Mouse (Mus musculus) bone marrow macrophage, adult 2 months (primary cell): ENCODE data around the gene Tbc1d5. TPM values are rescaled to one million over a fixed set of nuclear protein-coding genes. Genes with fewer than 3 reads are reported as not detected.

Experiments used
- H3K27ac ChIP-seq: 2 replicates; pipeline ENCODE4 v1.5.1; 2012; ENCODE audit warnings: low read depth, low read length; ENCODE audit not compliant: insufficient read depth
- H3K4me1 ChIP-seq: 2 replicates; pipeline ENCODE4 v1.6.1; 2012; ENCODE audit warnings: low read length; ENCODE audit not compliant: control insufficient read depth, insufficient read depth
- H3K4me3 ChIP-seq: 2 replicates; pipeline ENCODE4 v1.5.1; 2012; ENCODE audit warnings: mild to moderate bottlenecking, low read length, moderate library complexity; ENCODE audit not compliant: insufficient read depth
- CTCF ChIP-seq: IDR thresholded peaks from 2 replicates; pipeline ENCODE4 v1.5.1; 2012; ENCODE audit warnings: low read depth, mild to moderate bottlenecking, low read length, moderate library complexity
- POLR2A ChIP-seq: IDR thresholded peaks from 2 replicates; pipeline ENCODE4 v1.6.1; 2012; ENCODE audit warnings: mild to moderate bottlenecking, low read depth, low read length, borderline replicate concordance
- polyA plus RNA-seq: library from polyadenylated mRNA; stranded (reverse); fragments of >200 nt; gene quantifications from 2 replicates; pipeline ENCODE4 v1.2.4, GENCODE M21; 2012; ENCODE audit not compliant: missing spikeins, insufficient read depth, insufficient read length

The Tbc1d5 gene
- polyA plus RNA-seq, 1 experiment, result 41.9 TPM

- TF ChIP-seq CTCF (no peak), POLR2A (no peak)
- Histone ChIP-seq H3K27ac (no peak overlapping the region), H3K4me3 (no peak overlapping the region), H3K4me1 (no peaks in the 10 kb centered on the region)
These were observed 325.9 kb downstream of the Tbc1d5 start for GRCm38 (mm10) chr17:50853220-50853619.

DNA sequence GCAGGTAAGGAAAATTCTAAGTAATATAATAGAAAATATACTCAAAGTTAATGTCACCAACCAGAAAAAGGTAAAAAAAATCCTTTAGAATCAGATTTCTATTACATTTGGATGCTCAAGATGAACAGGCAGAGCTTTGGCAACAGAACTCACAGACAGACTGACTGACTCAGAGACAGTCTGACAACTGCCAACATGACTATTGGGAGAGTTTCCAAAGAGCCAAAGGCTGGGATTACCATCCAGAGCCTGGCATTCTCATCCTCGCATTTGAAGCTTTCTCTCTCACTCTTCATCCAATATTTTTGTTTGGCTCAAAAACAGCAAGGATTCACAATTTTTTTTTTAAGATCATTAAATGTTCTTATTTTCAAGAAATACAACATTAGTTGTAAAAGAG is 327.8 kb downstream of the Tbc1d5 start:
- H3K4me3 ChIP-seq, result no peak overlapping the region
- TF ChIP-seq CTCF, result no peak
- no peak for TF ChIP-seq POLR2A
- no peaks in the 10 kb centered on the region for H3K4me1 ChIP-seq

DNA sequence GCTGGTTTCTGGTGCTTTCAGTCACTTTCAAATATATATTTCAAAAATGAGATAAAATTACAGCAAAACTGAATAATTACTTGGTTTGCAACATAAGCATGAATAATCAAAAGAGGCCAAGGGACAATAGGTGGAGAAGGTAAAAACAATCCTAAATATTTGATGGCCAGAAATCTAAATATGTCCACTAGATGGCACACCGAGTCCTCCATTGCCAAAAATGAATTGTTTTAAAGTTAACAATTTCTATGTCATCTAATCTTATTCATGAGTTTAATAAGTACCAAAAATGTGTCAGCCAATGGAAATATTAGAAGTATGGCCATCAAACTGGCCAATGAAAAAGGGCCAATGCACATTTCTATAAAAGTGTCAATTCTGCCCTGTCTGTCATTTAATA is 365.1 kb downstream of the Tbc1d5 start:
- H3K27ac ChIP-seq, result no peak overlapping the region
- TF ChIP-seq CTCF (no peak), POLR2A (no peak)
- no peaks in the 10 kb centered on the region for H3K4me1 ChIP-seq
- no peak overlapping the region for H3K4me3 ChIP-seq

More for the DNA sequence above, 327.8 kb downstream of the Tbc1d5 start:
- H3K27ac ChIP-seq, result no peak overlapping the region

DNA sequence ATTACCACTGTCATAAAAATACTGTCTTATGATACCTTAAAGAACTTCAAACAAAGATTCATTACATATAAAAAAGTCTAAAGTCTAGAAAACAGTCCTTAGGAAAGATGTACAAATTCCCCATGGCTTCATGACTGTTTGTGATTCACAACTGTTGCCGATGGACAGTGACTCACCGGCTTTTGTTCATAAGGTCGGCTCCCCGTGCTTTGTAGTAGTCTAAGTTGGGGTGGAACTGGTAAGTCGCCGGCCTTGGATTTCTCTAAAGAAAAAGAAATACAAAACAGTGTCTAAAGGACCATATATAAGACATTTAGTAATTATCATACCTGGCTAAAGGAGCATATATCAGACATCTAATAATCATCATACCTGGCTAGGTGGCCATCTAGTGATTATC is 365.6 kb downstream of the Tbc1d5 start:
- no peak for TF ChIP-seq CTCF
- TF ChIP-seq POLR2A, result no peak
- no peak overlapping the region for H3K4me3 ChIP-seq
- no peaks in the 10 kb centered on the region for H3K4me1 ChIP-seq
- H3K27ac ChIP-seq, result no peak overlapping the region

GRCm38 (mm10) chr17:50805631-50806030 is 373.5 kb downstream of the Tbc1d5 start:
- Histone ChIP-seq H3K4me1 (no peaks in the 10 kb centered on the region), H3K27ac (no peak overlapping the region), H3K4me3 (no peak overlapping the region)
- TF ChIP-seq CTCF (no peak), POLR2A (no peak)

- H3K4me3 ChIP-seq, result no peak overlapping the region
- no peaks in the 10 kb centered on the region for H3K4me1 ChIP-seq
- TF ChIP-seq POLR2A, result no peak
- TF ChIP-seq CTCF, result no peak
- no peak overlapping the region for H3K27ac ChIP-seq
These were observed 375.9 kb downstream of the Tbc1d5 start for GRCm38 (mm10) chr17:50803234-50803633.

GRCm38 (mm10) chr17:50802380-50802779 is 376.8 kb downstream of the Tbc1d5 start:
- Histone ChIP-seq H3K4me3 (no peak overlapping the region), H3K27ac (no peak overlapping the region), H3K4me1 (no peaks in the 10 kb centered on the region)
- TF ChIP-seq CTCF (no peak), POLR2A (no peak)

- TF ChIP-seq CTCF (no peak), POLR2A (no peak)
- H3K4me3 ChIP-seq, result no peak overlapping the region
- peaks cover 5% of the 10 kb centered on the region for H3K4me1 ChIP-seq
These were observed 383.6 kb downstream of the Tbc1d5 start for GRCm38 (mm10) chr17:50795445-50796095.

GRCm38 (mm10) chr17:50791671-50792070 is 387.5 kb downstream of the Tbc1d5 start:
- H3K4me3 ChIP-seq, result no peak overlapping the region
- H3K27ac ChIP-seq, result no peak overlapping the region
- no peak for TF ChIP-seq CTCF
- no peak for TF ChIP-seq POLR2A
- H3K4me1 ChIP-seq, result peaks cover 8% of the 10 kb centered on the region

More at GRCm38 (mm10) chr17:50795445-50796095, 383.6 kb downstream of the Tbc1d5 start:
- H3K27ac ChIP-seq, result no peak overlapping the region

GRCm38 (mm10) chr17:50788835-50789234 is 390.3 kb downstream of the Tbc1d5 start:
- TF ChIP-seq CTCF, result no peak
- TF ChIP-seq POLR2A, result no peak
- Histone ChIP-seq H3K27ac (no peak overlapping the region), H3K4me3 (no peak overlapping the region), H3K4me1 (peaks cover 8% of the 10 kb centered on the region)

GRCm38 (mm10) chr17:50775247-50775646 is 403.9 kb downstream of the Tbc1d5 start:
- TF ChIP-seq CTCF (no peak), POLR2A (no peak)
- Histone ChIP-seq H3K4me1 (no peaks in the 10 kb centered on the region), H3K4me3 (no peak overlapping the region), H3K27ac (no peak overlapping the region)

GRCm38 (mm10) chr17:50764387-50764786 is 414.8 kb downstream of the Tbc1d5 start:
- H3K27ac ChIP-seq, result no peak overlapping the region
- peaks cover 24% of the 10 kb centered on the region for H3K4me1 ChIP-seq
- TF ChIP-seq POLR2A, result no peak
- no peak for TF ChIP-seq CTCF
- no peak overlapping the region for H3K4me3 ChIP-seq
